Mouse (Mus musculus) embryonic fibroblast, embryonic 13.5 days (primary cell): ENCODE results near the gene Cphx2.
"Not testable (repeated sequence)": the region's sequence is repeated elsewhere in the genome, so short reads cannot be mapped to it uniquely, and the experiment has no call there.

ENCODE experiments used
- CTCF ChIP-seq: IDR thresholded peaks from 2 replicates; pipeline ENCODE4 v1.5.1; 2011; ENCODE audit warnings: mild to moderate bottlenecking, control low read depth, low read length, moderate library complexity, borderline replicate concordance; ENCODE audit not compliant: insufficient read depth
- POLR2A ChIP-seq: IDR thresholded peaks from 2 replicates; pipeline ENCODE4 v1.6.1; 2011; ENCODE audit warnings: low read depth, mild to moderate bottlenecking, control low read depth, low read length, moderate library complexity

GRCm38 (mm10) chr14:26118550-26119000 is 37.3 kb downstream of the Cphx2 start:
- not testable (repeated sequence) for TF ChIP-seq CTCF, POLR2A
